Mouse (Mus musculus): ENCODE results near the gene Rbm20. TPM values are rescaled to one million over a fixed set of nuclear protein-coding genes. Genes with fewer than 3 reads are reported as not detected.

Rbm20 gene
- total RNA-seq, 1 experiment from 2014 or later: not detected

DNA sequence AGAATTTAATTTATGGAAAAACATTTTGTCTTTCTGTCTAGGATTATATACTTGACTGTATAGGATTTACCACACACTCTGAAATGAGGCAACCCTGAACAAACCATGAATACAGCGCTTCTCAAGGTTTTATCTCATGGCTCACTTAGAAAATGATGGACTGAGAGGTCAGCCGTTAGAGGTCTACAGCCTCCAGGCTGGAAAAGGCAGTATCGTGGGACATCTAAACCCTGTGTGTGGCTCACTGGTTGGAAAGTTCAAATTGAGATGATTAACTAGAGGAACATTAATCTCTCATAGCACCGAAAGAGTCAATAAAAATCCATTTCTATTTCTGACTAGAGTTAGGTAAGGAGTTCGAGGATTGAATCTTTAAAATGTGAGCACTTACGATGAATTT lies 152.9 kb downstream of the Rbm20 start:
- no peak for ATAC-seq (ENCODE audit: extremely low read depth, insufficient number of reproducible peaks, low FRiP score, poor library complexity, severe bottlenecking)

DNA sequence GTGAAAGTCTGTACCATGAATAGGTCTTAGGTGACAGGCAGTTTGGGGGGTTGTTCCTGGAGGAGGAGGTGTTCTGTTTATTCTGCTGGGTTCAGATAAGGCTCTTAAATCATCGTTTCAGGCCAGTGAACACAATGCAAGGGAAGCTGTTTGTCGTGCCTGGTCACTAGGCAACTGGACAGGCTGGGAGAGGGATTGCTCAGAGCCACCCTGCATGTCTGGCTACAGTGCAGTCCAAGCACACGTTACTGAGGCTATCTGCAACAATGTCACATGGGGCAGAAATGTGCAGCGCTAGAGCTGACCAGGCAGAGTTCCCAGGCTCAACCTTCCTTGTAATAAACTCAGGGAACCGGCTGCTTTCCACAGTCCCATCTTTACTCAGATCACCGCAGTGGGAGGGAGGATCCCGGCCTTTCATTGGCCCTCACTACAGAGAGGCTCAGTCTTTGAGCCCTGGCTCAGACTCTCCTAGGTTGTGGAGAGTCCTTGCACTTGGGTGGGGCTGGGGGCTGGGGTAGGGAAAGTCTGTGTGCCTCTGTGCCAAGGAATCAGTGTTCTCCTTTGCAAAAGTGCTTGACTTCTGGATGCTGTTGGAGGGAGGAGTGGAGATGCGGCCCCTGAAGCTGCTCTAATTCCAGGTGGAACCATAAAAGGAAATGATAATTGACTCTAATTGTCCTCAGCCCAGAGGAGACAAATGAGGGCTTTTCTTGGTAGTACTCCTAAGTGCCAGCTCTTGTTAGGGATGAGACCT lies 153.5 kb downstream of the Rbm20 start:
- no peak for ATAC-seq (ENCODE audit: extremely low read depth, insufficient number of reproducible peaks, low FRiP score, poor library complexity, severe bottlenecking)

DNA sequence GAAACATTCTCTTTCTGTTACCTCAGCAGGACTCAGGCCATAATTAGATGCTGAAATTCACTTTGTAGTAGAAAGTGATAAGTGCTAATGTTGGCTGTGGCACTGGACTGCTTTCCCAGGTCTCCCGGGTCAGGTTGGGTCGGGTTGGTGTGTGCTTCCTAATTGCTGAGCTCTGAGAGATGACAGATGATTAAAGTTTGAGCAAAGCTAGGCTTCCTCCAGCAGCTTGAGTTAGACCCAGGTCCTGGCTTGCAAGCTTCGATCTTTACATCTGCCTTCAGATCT lies 154.0 kb downstream of the Rbm20 start:
- ATAC-seq (ENCODE audit: extremely low read depth, insufficient number of reproducible peaks, low FRiP score, poor library complexity, severe bottlenecking): no peak

DNA sequence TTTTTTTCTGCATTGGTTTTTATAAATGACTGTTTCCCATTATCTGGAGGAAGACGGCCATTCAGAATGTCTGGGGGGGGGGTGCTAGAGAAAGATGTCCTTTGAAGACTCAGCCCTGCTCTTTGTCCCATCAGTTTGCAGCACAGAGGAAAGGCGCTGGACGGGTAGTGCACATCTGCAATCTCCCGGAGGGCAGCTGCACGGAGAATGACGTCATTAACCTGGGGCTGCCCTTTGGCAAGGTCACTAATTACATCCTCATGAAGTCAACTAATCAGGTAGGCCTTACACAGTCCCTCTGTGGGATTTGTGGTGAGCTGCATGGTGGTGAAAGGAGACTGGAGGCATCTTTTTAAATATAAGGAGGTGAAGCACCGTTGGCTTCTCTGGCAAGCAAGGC lies 155.4 kb downstream of the Rbm20 start:
- ATAC-seq (ENCODE audit: extremely low read depth, insufficient number of reproducible peaks, low FRiP score, poor library complexity, severe bottlenecking): no peak

DNA sequence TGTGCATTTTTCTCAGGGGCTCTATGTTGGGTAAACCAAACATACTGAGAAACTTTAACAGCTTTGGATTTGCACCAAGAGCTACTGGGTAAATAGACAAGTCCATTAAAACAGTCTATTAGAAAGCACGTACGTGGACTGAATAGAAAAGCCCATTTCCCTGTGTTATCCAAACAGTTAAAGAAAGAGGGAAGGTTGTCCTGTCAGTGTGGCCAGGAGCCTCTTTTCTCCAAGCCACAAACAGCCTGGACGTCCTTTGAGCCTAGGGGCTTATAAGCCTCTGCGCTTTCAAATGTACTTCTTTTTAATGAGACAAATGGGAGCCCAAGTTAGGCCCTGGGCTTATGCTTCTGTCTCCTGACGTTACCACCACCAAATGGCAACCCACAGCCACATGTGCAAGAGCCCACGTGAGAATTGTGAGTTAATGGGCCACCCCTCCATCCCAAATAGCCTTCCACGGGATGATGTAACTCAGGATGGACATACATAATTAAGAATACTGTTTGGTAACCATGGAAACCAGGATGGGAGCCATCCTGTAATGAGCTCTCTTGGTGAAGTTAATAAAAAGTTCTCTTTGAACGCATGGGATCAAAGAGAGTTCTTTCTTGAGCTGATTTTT lies 156.8 kb downstream of the Rbm20 start:
- ATAC-seq (ENCODE audit: extremely low read depth, insufficient number of reproducible peaks, low FRiP score, poor library complexity, severe bottlenecking): no peak

DNA sequence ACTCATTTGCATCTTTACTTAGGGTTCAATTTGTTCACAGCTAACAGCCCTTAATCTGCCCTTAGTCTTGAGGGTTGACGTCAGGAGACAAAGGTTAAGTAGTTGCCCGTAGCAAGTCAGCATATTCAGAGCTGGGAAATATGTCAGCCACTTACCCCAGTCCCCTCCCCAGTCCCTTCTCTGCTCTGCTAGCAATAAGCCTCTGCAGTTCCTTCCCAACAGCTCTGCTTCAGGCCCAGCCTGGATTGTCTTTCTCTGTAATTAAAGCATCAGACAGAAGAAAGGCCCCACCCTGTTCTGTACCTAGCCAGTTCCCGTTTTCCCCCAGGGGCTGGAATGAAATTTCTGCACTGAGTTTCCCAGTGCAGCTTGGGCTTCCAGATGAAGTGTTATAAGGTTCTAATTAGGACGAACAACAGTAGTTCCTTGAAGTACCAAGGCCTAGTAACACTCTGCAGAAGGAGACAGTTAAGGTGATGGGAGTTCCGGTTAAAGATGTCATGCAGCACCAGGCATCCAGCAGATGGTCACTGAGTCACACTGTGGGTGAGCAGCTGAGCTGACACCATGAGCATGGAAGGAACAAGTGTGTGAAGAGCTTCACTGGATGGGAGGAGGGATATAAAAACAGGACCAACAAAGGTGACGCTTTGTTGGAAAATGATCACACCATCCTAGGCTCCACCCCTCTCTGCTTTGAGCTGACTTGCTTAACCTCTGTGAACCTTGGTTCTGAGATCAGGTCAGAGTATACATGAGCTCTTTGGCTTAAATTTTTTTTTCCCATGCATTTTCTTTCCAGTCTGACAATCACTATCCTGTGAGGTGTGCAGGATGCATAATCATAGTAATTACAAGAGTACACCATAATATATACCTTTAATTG lies 159.7 kb downstream of the Rbm20 start:
- no peak for ATAC-seq (ENCODE audit: extremely low read depth, insufficient number of reproducible peaks, low FRiP score, poor library complexity, severe bottlenecking)

DNA sequence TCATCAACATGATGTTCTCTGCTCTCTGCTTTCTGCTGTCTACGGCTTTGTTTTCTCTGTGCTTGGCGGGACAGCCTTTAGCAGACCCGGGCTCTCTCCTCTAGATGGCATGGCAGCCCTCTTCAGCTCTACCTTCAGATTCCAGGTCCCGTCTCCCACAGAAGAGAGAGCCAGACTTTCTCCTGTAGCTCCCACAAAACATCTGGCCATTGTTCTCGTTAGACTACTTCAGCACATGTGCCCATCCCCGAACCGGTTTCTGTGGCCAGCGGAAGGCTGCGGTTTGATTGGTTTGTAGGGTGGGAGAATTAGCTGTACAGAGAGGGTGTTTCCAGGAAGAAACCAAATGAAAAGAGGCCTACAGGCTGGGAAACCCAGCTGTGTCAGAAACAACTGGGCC lies 161.7 kb downstream of the Rbm20 start:
- ATAC-seq (ENCODE audit: extremely low read depth, insufficient number of reproducible peaks, low FRiP score, poor library complexity, severe bottlenecking): no peak

DNA sequence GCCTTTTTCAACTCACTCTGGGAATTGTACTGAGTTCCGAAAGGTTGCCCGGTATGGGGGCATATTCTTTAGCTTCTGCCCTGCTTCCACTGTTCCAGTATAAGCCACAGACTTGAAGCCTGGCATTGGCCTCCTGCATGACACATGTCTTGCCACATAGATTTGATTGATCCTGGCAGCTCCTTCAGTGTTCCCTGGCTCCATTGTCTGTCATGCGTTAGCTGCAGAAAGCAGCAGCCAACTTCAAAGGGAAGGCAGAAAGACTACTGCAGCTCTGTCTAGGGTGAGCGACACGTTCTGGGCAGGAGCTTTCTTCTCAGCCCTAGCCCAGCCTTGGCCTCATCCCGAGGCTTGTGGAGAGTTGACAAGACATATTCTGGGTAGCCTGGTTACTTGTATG lies 162.7 kb downstream of the Rbm20 start:
- no peak for ATAC-seq (ENCODE audit: extremely low read depth, insufficient number of reproducible peaks, low FRiP score, poor library complexity, severe bottlenecking)

DNA sequence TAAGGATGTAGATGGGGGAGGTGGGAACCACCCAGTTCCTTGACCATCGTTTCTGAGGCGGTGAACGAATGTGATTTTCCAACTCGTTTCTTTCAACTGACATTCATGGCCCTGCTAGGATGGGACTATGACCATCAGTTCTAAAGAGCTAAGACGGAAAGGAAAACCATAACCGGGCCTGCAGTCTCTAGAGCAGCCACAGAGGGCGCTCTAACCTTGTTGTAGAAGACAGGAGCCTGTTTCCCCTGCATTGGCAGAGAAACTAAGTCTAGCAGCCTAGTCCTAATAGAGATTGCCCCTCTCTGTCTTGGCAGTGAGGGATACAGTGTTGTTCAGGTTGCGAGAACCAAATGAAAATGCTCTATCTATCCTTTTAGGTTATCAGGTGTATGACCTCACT lies 164.8 kb downstream of the Rbm20 start:
- ATAC-seq (ENCODE audit: extremely low read depth, insufficient number of reproducible peaks, low FRiP score, poor library complexity, severe bottlenecking): peak; percentile 75

DNA sequence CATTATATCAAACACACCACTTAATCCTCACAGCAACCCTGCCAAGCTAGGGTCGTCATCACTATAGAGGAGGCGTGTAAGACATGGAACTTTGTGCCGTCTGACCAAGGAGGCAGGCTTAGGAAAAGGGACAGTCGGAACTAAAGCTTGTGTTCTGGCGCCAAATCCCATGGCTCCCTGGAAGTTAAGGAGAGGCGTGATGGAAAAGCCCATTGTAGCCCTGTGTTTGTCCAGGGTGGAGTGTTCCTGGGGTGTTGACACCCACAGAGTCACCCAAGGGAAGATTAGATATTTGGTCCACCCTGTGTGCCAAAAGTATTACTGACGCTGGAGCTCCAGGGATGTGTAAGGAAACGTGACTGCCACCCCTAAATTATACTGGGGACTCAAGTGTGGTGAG lies 166.9 kb downstream of the Rbm20 start:
- ATAC-seq (ENCODE audit: extremely low read depth, insufficient number of reproducible peaks, low FRiP score, poor library complexity, severe bottlenecking): no peak

DNA sequence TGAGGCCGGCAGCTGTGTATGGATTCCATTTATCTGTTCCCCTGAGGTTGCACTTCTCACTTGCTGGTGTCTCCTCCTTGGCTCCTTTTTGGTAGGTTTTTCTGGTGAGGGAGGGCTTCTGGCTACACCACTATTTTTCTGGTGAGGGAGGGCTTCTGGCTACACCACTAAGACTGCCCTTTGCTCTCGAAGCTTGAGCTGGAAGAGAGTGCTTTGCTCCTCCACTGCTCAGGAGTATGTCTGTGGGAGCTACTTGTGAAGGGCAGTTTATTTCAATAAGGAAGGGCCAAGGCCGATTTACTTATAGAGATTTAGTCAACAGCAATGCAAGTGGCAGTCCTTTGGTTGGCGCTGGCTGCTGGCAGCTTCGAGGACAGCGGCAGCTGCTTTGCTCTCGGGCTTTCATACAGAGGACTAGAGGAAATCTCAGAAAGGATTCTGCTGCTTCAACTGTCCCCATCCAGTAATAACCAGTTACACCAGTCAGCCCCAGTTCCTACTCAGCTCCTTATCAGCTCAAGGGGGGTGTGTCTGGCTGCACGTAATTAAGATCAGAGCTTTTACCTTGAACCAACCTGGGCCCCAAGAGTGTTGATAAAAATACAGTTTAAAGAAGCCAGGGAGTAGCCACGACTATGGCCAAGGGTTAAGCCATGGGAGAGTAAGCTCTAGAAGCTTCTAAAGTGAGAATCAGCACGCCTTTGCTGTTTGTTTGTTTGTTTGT lies 171.3 kb downstream of the Rbm20 start:
- ATAC-seq (ENCODE audit: extremely low read depth, insufficient number of reproducible peaks, low FRiP score, poor library complexity, severe bottlenecking): no peak

DNA sequence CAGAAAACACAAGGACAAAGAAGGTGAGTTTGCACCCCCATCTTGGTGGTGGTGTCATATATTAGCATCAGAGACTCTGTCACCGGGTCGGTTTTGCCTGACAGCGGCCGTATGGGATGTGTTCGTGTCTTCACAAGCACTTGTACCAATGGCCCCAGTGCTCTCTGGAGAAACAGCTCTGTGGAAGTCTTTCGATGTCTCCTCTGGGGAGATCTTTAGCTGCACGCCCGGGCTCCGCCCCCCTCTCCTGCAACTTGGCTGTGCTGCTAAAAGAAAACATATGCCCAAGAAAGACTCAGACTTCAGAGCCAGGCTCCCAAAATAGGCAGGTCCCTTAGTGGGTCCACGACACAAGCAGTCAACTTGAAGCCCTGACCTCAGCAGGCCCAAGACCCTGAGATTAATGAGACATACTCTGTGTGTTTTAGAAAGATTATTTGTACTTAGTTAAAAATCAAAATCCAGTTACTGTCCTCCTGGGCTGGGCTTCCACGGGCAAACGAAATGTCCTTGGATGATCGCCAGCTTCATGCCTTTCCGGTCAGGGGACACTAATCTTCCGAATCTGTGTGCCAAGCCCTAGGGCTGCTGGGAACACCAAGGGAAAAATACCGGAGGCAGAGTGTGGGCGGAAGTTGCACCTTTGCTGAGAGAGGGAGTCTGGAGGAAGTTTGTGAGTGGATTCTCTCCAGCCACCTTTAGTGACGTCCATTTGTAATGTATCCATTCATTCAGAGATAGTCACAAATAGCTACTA lies 173.2 kb downstream of the Rbm20 start:
- no peak for ATAC-seq (ENCODE audit: extremely low read depth, insufficient number of reproducible peaks, low FRiP score, poor library complexity, severe bottlenecking)

DNA sequence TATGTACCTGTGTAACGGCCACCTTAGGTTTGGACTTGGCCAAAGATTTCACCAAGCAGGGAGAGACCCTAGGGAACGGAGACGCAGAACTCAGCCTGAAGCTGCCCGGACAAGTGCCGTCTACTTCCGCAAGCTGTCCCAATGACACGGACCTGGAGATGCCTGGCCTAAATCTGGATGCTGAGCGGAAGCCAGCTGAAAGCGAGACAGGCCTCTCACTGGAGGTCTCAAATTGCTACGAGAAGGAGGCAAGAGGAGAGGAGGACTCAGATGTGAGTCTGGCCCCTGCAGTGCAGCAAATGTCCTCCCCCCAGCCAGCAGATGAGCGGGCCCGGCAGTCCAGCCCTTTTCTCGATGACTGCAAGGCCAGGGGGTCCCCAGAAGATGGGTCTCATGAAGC lies 174.2 kb downstream of the Rbm20 start:
- ATAC-seq (ENCODE audit: extremely low read depth, insufficient number of reproducible peaks, low FRiP score, poor library complexity, severe bottlenecking): no peak

DNA sequence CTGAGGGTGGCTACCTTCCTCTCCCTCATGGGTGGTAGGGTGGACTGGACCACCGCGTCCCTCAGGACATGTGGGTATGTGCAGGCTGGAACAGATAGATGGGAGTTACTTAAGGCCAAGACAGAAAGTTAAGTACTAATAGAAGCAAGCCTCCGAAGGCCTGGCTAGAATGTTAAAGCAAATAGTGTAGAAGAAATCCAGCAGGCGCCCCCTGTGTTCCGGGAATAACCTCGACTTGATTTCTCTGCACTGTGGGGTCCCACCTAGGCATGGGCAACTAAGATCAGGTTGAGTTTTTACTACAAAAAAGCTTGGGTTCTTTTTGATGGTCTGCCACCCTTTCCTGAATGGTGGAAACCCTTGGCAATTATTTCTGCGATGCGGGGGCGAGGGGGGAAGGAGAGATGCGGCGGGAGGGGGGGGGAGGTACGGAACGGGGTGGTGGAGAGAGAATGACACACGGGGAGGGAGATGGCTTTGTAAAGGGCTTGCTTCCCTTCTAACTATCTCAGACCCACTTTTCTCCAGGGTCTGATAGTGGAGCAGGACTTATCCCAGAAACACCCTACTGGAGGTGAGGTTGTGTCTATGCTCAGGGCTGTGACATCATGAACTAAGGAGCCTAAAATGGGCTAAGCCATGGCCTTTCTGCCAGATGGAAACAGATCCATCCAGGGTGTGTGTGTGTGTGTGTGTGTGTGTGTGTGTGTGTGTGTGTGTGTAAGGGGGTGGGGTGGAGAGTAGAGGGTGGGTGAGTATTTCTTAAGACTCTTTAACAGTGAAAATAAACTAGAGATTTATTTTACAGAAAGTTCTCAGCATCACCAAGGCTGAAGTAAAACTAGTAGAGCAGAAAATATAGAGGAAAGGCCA lies 175.0 kb downstream of the Rbm20 start:
- no peak for ATAC-seq (ENCODE audit: extremely low read depth, insufficient number of reproducible peaks, low FRiP score, poor library complexity, severe bottlenecking)

DNA sequence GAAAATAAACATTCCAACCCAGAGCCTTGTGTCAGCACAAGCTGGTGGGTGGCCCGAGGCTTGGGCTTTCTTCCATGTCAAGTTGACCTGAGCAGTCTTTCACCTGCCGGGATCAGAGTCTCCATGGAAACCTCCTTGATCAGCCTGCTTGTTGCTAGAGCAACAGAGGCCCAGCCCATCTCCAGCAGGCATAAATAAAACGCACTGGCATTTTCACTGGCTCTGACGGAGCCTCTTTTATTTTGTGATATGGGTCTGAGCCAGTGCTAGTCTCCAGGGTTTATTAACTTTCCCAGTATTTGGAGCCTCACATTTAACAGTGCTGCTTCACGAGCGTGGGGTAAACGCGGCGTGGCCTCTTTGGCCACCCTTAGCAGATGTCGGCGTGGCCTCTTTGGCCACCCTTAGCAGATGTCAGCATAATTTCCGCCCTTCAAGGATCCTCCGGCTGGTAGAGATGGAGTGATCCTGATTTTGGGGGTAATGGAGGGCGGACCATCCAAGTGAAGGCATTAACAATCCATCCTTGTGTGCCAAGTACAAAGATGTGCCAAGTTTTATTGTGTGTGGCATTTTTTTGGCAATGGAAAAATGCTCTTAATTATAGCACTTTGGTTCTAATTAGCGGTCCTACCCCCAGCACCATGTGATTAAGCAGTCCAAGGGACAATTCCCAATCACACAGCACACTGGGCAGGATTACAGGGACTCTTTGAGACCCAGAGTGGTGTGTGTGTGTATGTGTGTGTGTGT lies 175.8 kb downstream of the Rbm20 start:
- no peak for ATAC-seq (ENCODE audit: extremely low read depth, insufficient number of reproducible peaks, low FRiP score, poor library complexity, severe bottlenecking)

DNA sequence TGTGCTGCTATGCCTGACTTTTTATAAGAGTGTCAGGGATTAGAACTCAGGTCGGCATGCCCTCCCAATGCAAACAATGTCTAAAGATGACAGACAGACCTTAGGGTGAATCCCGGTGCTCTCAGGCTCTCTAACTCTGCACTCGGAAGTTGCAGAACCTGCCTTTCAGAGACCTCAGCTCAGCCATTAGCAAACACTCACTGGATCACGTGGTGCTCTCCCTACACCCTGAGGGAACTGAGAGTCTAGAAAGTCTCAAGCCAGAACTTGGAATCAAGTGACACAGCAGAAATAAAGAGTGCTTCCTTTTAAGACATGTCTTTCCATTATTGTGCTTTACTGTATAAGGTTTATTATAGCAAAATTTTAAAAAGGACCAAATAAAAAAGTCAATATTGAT lies 177.9 kb downstream of the Rbm20 start:
- no peak for ATAC-seq (ENCODE audit: extremely low read depth, insufficient number of reproducible peaks, low FRiP score, poor library complexity, severe bottlenecking)

DNA sequence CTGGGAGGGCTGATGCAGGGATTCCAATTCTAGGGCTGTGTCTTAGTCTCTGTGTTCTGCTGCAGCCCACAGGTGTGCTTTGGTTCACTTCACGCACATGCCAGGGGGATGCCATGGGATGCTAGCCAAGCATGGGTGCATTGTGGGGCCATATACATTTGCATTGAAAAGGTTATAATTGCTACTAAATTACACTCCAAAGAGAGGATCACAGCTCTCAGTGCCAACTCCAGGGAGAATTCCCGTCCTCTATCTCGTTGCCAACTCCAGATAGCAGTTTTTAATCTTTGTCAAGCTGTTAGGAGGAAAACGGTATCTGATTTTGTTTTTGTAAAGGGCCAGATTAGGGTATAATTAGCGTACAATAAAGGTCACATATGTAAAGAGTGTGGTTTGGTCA lies 178.7 kb downstream of the Rbm20 start:
- ATAC-seq (ENCODE audit: extremely low read depth, insufficient number of reproducible peaks, low FRiP score, poor library complexity, severe bottlenecking): no peak

All from neutrophil, adult 5-6 weeks (primary cell).